Mouse (Mus musculus) central nervous system, embryonic 11.5 days (tissue): ENCODE results near the gene Gm11444. TPM values are rescaled to one million over a fixed set of nuclear protein-coding genes. Genes with fewer than 3 reads are reported as not detected.

Source experiments
- polyA plus RNA-seq: library from polyadenylated mRNA; depleted of rRNA; stranded (reverse); fragments of >200 nt; gene quantifications from 2 replicates; pipeline ENCODE4 v1.2.3, GENCODE M21; 2012; rRNA removed

Gene Gm11444
- not detected in 2 replicates for polyA plus RNA-seq

GRCm38 (mm10) chr11:85850233-85850632 lies at the start of gene Gm11444:
TSS of gene Gm11444 (minus strand) at chr11:85850333.

GRCm38 (mm10) chr11:85885665-85886428 lies 35.7 kb upstream of the Gm11444 start, which contains the start of gene Tbx4:
TSS of gene Tbx4 (plus strand) at chr11:85886422.

GRCm38 (mm10) chr11:85832231-85832924 lies 17.8 kb downstream of the Gm11444 start, which contains the start of gene Tbx2:
TSS of gene Tbx2 (plus strand) at chr11:85832551.

Other genes starting within 250 kb of the Gm11444 start
- 5.7 and 32.1 TPM in 2 replicates for gene Tbx2, start 17.8 kb downstream of the Gm11444 start, polyA plus RNA-seq
- 0.49 and 8.1 TPM in 2 replicates for gene Tbx4, start 36.1 kb upstream of the Gm11444 start, polyA plus RNA-seq